Mouse (Mus musculus) stomach, postnatal 0 days (tissue): ENCODE results near the gene Megf8.
A peak's percentile ranks its signal among the peaks of the same experiment; 100 is the strongest.

Experiments
- CTCF ChIP-seq: IDR thresholded peaks from 2 replicates; pipeline ENCODE4 v1.5.1; 2016; ENCODE audit warnings: antibody characterized with exemption, low read depth, mild to moderate bottlenecking, moderate library complexity
- EP300 ChIP-seq: optimal IDR thresholded peaks from 2 replicates; pipeline ENCODE3; 2016; ENCODE audit warnings: antibody characterized with exemption

- no peak; the same call in 1 of the 2 replicates for TF ChIP-seq CTCF
- TF ChIP-seq EP300, result peak; percentile 28
Observed at GRCm38 (mm10) chr7:25385850-25386555, 69.0 kb downstream of the Megf8 start.
